Mouse (Mus musculus) right cerebral cortex, postnatal 25 days (tissue): Measurements from ENCODE around the gene Gm8765.
"Not testable (repeated sequence)": the region's sequence is repeated elsewhere in the genome, so short reads cannot be mapped to it uniquely, and the experiment has no call there.

Experiments
- DNase-seq: peaks from one replicate; pipeline ENCODE4 v3.0.0; 2022

Gm8765 gene

DNA sequence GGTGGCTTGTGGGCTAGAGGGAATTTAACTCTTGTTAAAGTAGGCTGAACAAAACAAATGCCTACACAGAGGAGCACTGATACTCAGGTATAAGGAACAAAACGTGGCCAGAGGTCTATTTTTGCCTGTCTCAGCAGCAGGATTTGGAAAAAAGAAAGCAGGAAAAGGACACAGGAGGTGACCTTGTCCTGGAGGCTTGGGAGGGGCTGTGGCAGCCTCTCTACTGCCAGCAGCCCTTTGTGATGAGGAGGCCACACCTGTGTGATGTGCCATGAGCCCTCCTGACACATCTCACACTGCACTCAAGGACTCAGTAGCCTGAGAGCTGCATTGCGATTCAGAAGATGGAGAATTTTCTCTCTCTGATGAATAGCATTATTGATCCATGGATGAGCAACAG, at the start of gene Gm8765:
Gene Gm8765 (plus strand): TSS at position 301 of the 400 bp plus-strand sequence.
- DNase-seq = not testable (repeated sequence)

GRCm38 (mm10) chr13:50648771-50649170, 49.3 kb upstream of the Gm8765 start:
- not testable (repeated sequence) for DNase-seq

DNA sequence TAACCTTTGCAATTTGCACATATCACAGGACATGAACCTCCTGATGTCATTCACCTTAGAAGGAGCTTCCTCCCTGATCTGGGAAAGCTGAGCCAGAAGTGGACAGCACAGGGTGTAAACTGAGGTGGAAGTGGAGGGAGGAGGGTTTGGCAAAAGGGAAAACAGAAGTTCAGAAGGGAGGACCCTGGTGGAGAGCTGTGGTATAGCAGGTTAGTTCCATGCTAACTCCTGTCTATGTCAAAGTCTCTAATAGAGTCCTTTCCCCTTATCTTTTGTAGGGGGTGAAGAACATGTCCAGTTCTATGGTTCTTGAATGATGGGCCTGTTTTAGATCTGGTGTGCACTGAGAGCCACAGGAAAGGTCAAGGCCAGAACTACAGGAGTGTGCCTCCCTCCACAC, 52.2 kb downstream of the Gm8765 start:
- DNase-seq = not testable (repeated sequence)

- no peak for DNase-seq
Observed at GRCm38 (mm10) chr13:50751732-50752131, 53.6 kb downstream of the Gm8765 start.

DNA sequence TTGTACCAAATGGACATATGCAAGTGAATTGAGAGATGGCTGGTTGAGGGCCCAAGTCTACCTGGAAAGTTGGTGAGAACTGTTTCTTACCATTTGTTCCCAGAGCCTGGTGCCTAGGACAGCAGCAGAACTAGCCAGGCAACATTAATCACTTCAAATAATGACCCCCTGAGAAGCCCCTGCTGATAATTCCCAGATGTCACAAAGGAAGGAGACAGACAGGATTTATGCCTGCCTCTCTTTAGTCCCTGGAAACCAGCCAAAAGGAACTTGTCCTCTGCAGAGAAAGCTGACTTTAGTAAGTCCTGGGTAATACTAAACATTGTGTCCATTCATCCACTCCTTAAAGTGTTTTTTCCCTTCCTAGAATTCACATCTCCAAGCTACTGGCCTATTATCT, 54.8 kb downstream of the Gm8765 start:
- DNase-seq = not testable (repeated sequence)
